Mouse (Mus musculus) kidney, postnatal 36 days (tissue): ENCODE results near the gene Cblc.

Experiments
- DNase-seq, 2 experiments: peaks; one replicate each; pipeline ENCODE4 v3.0.0; 2021 to 2022; ENCODE audit warnings: mixed read lengths in 2 of 2

Cblc gene

GRCm38 (mm10) chr7:19796697-19797588, at the start of gene Cblc:
Gene Cblc, minus strand, starts transcription at chr7:19796809.
- DNase-seq = peak; percentile 91 to 94

- DNase-seq = no peak
These were observed 48.0 kb upstream of the Cblc start for GRCm38 (mm10) chr7:19844521-19845171.

- DNase-seq = peak; percentile 74 to 90
These were observed 47.0 kb upstream of the Cblc start for GRCm38 (mm10) chr7:19843561-19843960.

- peak; percentile 87 for DNase-seq
These were observed 46.4 kb upstream of the Cblc start for GRCm38 (mm10) chr7:19842885-19843504.

DNA sequence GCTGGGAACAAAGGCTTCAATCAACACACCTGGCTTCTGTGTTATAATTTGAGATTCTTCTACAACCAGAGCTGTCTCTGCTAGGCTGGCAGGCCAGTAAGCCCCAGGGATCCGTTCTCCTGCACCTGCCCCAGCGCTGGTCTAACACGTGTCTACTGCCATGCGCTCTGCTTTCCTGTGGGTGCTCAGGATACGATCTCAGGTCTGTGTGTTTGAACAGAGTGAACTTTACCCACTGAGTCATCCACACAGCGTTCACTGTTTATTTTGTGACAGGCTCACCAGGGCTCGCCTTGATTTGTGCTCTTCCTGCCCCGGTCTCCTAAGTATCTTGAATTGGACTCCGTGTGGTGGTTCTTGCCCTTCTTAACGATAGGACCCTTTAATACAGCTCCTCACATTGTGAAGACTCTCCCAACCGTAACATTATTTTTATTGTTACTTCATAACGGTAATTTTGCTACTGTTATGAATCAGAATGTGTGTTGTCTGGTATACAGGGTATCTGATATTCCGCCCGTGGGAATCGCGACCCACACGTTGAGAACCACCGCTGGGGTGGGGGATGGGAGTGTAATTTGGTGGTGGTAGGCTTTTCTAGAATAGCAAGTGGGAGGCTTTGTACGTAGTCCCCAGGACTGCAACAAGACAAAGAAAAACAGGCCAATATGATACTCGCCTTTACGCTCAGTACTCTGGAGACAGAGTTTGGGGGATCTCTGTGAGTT, 45.2 kb upstream of the Cblc start:
- DNase-seq = peak; percentile 56 to 69

- no peak for DNase-seq
These were observed 44.3 kb upstream of the Cblc start for GRCm38 (mm10) chr7:19840936-19841335.

DNA sequence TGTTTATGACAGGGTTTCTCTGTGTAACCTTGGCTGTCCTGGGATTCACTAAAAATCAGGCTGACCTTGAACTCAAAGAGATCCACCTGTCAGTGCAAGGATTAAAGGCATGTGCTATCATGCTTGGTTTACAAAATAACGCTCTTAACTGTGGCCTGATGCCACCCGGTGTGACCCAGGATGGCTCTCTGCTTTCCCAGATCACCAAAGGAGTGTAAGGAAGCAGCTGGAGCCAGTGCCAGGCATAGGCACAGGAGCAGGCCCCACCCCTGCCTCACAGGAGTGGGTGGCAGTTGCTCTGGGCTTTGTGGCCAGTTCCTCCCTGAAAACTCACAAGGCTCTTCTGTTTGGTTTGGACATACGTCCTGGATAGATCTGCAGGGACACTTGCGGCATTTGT, 43.8 kb upstream of the Cblc start:
- DNase-seq = no peak

DNA sequence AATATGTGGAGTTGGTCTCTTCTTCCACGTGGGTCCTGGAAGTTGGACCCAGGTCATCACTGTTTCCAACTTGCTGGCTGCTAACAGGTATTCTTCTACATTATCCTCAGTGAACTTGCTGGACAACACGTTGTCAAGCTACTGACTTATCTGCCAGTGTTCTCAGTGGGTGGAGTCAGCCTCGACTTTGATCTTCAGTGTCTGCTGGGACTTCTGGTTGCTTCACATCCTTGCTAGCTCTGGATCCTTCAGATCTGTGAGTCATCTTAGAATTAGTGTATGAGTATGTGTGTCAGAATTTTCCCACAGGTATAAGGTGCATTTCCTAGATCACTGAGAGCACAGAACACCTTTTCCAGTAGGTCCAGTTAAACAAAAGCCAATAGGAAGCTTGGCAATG, 40.2 kb upstream of the Cblc start:
- DNase-seq = peak in 1 of 2 experiments; percentile 14

DNA sequence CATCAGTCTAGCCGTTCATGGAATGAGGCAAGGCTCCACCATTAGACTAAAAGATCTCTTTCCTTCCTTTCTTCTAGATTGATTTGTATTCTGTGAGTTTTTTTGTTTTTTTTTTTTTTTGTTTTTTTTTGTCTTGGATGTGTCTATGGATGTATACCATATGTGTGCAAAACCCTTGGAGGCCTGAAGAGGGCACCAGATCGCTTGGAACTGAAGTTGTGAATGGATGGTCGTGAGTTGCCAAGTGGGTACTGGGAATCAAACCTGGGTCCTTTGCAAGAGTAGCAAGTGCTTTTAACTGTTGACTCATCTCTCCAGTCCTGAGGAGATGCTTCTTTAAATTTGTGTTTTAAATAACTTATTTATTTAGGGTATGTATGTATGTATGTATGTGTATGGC, 37.4 kb upstream of the Cblc start:
- no peak for DNase-seq

GRCm38 (mm10) chr7:19831837-19832236, 35.2 kb upstream of the Cblc start:
- DNase-seq = no peak

DNA sequence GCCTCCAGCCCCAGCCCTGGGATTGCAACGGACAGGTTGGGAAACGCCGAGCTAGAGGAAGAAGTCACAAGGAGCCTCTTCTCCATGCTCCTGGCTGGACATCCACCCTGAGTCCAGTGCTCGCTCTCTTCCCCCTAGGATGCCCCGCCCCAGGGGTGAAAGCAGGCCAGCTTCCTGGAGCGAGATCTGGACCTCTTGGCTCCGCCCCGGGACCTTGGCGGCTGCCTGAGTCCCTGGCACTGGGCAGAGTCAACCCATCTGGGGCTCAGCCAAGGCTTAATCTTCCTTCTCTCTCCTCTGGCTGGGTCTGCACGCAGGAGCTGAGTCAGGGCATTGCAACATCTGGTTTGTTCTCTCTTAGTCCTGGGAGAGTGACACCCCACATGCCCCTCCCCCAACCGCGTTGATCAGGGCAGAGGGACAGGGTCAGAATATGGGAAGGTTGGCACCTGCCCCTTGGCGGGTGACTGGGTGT, 34.1 kb upstream of the Cblc start:
- DNase-seq = peak; percentile 96 to 97

DNA sequence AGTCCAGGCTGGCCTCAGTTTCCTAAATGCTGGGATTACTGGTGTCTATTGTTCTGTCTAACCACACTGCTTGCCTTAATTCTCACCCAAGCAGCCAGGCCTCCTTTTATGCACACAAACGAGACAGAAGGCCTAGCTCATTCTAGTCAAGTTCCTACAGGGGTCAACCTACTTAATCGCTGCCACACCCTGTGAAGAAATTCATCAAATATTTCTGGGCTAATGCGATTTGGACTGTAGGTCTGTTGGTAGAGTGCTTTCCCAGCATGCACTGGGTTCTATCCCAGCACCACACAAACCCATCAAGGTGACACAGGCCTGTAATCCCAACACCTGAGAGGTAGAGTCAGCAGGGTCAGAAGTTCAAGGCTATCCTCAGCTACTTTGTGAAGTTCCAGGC, 33.1 kb upstream of the Cblc start:
- DNase-seq = no peak

DNA sequence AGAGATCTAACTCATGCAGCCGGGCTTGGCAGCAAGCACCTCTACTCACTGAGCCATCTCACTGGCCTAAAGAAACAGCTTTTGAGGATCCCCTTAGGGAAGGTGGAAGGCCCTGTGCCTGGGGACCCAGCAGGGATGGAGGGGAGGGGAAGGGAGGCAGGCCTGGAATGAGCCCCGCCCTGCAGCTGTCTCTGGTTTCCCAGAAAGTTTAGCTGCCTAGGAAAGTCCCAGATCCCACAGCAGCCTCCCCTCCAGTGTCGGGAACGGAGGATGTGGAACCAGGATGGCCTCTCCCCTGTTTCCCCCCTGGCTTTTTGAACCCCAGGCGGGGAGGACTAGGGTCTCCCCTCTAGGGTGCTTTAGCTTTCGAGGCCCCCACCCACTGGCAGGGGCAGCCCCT, 30.1 kb upstream of the Cblc start:
- DNase-seq = no peak

GRCm38 (mm10) chr7:19824182-19824973, 27.8 kb upstream of the Cblc start:
- peak; percentile 93 to 98 for DNase-seq

DNA sequence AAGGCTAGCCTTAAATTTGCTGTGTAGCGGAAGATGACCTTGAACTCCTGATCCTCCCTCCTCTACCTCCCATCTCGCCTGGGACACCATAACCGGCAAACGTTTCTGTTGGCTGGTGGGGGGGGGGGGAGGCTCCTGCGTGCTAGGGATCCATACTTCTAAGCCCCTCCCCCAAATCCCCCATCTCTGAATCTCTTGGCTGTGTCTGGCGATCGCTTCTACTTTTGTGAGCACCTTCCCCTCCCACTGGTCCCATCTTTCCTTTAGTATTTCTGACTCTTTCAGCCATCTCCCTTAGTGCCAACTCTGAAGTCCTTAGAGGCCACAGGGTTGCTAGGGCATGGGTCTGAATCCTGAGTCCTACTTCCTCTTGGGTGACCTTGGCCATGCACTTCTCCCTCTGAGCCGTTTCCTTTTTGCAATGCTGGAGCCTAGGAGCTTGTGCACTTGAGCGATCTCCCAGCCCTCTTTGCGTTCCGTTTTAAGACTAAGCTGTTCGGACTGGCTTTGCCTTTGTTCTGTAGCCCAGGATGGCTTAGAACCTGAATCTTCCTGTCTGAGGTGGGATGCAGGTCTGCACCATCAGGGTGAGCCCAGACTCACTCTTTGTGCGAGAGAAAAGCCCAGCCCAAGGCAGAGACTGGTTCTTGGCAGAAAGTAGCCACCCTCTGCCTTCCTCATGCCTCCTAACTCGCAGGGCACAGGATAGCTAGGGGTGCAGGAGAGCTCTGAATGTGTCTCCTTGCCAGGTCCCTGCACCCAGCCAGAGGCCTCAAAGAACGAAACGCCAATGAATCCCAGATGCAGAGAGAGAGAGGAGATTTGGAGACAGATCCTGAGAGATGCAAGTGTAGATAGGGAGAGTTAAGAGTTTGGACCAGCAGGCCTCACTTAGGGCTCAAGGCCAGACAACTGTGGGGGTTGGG, 26.9 kb upstream of the Cblc start:
- peak in 1 of 2 experiments; percentile 44 for DNase-seq

- peak; percentile 69 to 85 for DNase-seq
These were observed 26.0 kb upstream of the Cblc start, which contains the start of gene Bcl3 for GRCm38 (mm10) chr7:19822604-19823058. Gene Bcl3, minus strand, starts transcription at chr7:19822770.

- peak in 1 of 2 experiments; percentile 37 for DNase-seq
These were observed 25.6 kb upstream of the Cblc start for GRCm38 (mm10) chr7:19822193-19822592.

DNA sequence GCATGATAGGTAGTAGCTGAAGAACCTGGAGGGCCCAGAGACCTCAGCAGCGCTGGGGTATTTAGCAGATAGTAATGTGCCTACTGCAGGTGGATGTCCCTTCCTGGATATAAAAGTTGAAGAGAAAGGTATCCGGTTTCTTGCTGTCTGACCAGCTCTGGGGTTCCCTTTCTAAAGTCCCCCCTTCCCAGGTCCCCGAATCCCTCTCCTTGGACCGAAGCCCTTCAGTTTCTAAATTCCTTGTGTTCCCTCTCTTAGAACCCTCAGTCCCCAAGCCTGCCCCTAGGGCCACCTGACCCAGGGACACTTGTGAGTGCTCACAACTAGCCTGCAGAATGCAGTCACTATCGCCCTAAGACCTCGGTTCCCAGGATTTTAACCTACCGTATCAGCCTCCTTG, 25.0 kb upstream of the Cblc start:
- no peak for DNase-seq

- DNase-seq = no peak
These were observed 23.9 kb upstream of the Cblc start for GRCm38 (mm10) chr7:19820347-19821048.

DNA sequence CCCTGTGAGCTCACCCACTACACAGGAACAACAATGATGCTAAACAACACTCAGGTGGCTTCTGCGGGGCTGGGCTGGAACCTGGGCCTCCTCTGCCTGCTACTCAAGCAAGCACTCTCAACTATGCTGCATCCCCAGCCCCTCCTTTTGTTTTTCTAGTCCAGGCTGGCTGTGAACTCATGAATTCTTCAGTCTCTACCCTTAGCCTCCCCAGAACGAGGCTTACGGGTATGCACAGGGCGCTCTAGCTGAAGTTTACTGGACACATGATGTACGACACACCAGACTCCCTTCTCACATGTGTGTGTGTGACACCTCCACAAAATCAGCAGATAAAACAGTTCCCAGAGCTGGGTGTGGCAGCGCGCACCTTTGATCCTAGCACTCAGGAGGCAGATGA, 22.3 kb upstream of the Cblc start:
- no peak for DNase-seq
